Mouse (Mus musculus) stomach, embryonic 14.5 days (tissue): ENCODE results near the gene Nr1h2. TPM values are rescaled to one million over a fixed set of nuclear protein-coding genes. Genes with fewer than 3 reads are reported as not detected.

Source experiments
- ATAC-seq: fragments of 200-750 bp; cut with Nextera tagmentation; 2 replicates; pipeline ENCODE4 v1.8.0; 2017; ENCODE audit warnings: low read depth, moderate TSS enrichment; ENCODE audit not compliant: insufficient number of reproducible peaks, insufficient read depth, low FRiP score
- H3K27ac ChIP-seq: fragments of 300-500 bp; sonication (generic); 2 replicates; pipeline ENCODE4 v1.5.1; 2014; ENCODE audit warnings: mild to moderate bottlenecking, low read length, moderate library complexity, mixed read lengths
- H3K27me3 ChIP-seq: fragments of 300-500 bp; sonication (generic); 2 replicates; pipeline ENCODE4 v1.6.1; 2014; ENCODE audit warnings: low read length, control low read depth, mixed read lengths; ENCODE audit not compliant: control insufficient read depth, insufficient read depth
- H3K36me3 ChIP-seq: fragments of 300-500 bp; sonication (generic); 2 replicates; pipeline ENCODE4 v1.6.1; 2014; ENCODE audit warnings: mild to moderate bottlenecking, control low read depth, low read length, moderate library complexity, mixed read lengths; ENCODE audit not compliant: control insufficient read depth, insufficient read depth
- H3K4me1 ChIP-seq: fragments of 300-500 bp; sonication (generic); 2 replicates; pipeline ENCODE4 v1.6.1; 2014; ENCODE audit warnings: low read length, control low read depth, mixed read lengths; ENCODE audit not compliant: control insufficient read depth, insufficient read depth
- H3K4me2 ChIP-seq: fragments of 300-500 bp; sonication (generic); replicated peaks from 2 replicates; pipeline ENCODE4 v1.6.1; 2014; ENCODE audit warnings: low read depth, low read length, control low read depth
- H3K4me3 ChIP-seq: fragments of 300-500 bp; sonication (generic); 2 replicates; pipeline ENCODE4 v1.5.1; 2014; ENCODE audit warnings: low read depth, low read length, control low read depth
- H3K9ac ChIP-seq: fragments of 300-500 bp; sonication (generic); replicated peaks from 2 replicates; pipeline ENCODE4 v1.6.1; 2014; ENCODE audit warnings: low read depth, mild to moderate bottlenecking, control low read depth, low read length, moderate library complexity, mixed read lengths
- H3K9me3 ChIP-seq: fragments of 300-500 bp; sonication (generic); 2 replicates; pipeline ENCODE4 v1.6.1; 2016; ENCODE audit warnings: low read depth, low read length, control low read depth; ENCODE audit not compliant: control insufficient read depth
- WGBS: fragments of 180-500 bp; shearing (Covaris S2); extraction: QIAGEN DNeasy Blood & Tissue Kit; methylation state at CpG from one replicate; pipeline ENCODE4 v1.1.7; 2014; 5-methylcytosine and 5-hydroxymethylcytosine counted together
- polyA plus RNA-seq: library from polyadenylated mRNA; unstranded; fragments of >200 nt; fragmentation: Nextera tagmentation; extraction: Ambion mirVana; gene quantifications from 2 replicates; pipeline ENCODE4 v1.2.1, GENCODE M21; 2014

Gene Nr1h2
- polyA plus RNA-seq, 1 experiment from 2014 or later: 66.7 TPM

- Histone ChIP-seq H3K27ac (no peak overlapping the region), H3K4me1 (peaks cover 22% of the 10 kb centered on the region), H3K27me3 (peaks cover 46% of the 10 kb centered on the region), H3K9me3 (no peaks in the 10 kb centered on the region), H3K9ac (no peak overlapping the region), H3K36me3 (no peaks in the 10 kb centered on the region), H3K4me3 (peak overlapping the region; percentile 34), H3K4me2 (peak overlapping the region; percentile 99)
- ATAC-seq: peak; percentile 54
- under 1% methylated on average over 20 of the region's 33 CpGs for WGBS
Measured at GRCm38 (mm10) chr7:44589149-44589548, 35.4 kb upstream of the Nr1h2 start.

GRCm38 (mm10) chr7:44588338-44588737 lies 34.6 kb upstream of the Nr1h2 start:
- no peak for ATAC-seq

GRCm38 (mm10) chr7:44587676-44588075 lies 33.9 kb upstream of the Nr1h2 start:
- no peak for ATAC-seq
- H3K9ac ChIP-seq: no peak overlapping the region
- H3K4me3 ChIP-seq: no peak overlapping the region

More at GRCm38 (mm10) chr7:44588338-44588737, 34.6 kb upstream of the Nr1h2 start:
- no peaks in the 10 kb centered on the region for H3K36me3 ChIP-seq
- no peaks in the 10 kb centered on the region for H3K9me3 ChIP-seq
- H3K9ac ChIP-seq: 0 out of 2 replicates have a peak overlapping the region, but pooled peaks have one; percentile 10
- peaks cover 42% of the 10 kb centered on the region for H3K27me3 ChIP-seq
- peak overlapping the region; percentile 99 for H3K4me2 ChIP-seq
- 9% methylated on average over 12 of the region's 12 CpGs for WGBS
- H3K4me1 ChIP-seq: peaks cover 19% of the 10 kb centered on the region; the same call in 1 of the 2 replicates
- H3K27ac ChIP-seq: no peak overlapping the region
- H3K4me3 ChIP-seq: peak overlapping the region; percentile 34; the same call in 1 of the 2 replicates

GRCm38 (mm10) chr7:44586930-44587329 lies 33.2 kb upstream of the Nr1h2 start:
- peaks cover 19% of the 10 kb centered on the region; the same call in 1 of the 2 replicates for H3K4me1 ChIP-seq
- under 1% methylated on average over 18 of the region's 18 CpGs for WGBS
- H3K4me2 ChIP-seq: peak overlapping the region; percentile 43
- no peaks in the 10 kb centered on the region for H3K36me3 ChIP-seq
- no peak overlapping the region for H3K27ac ChIP-seq
- ATAC-seq: no peak
- H3K9me3 ChIP-seq: no peaks in the 10 kb centered on the region
- no peak overlapping the region for H3K9ac ChIP-seq
- peaks cover 29% of the 10 kb centered on the region for H3K27me3 ChIP-seq
- H3K4me3 ChIP-seq: peak overlapping the region; percentile 15

More at GRCm38 (mm10) chr7:44587676-44588075, 33.9 kb upstream of the Nr1h2 start:
- Histone ChIP-seq H3K36me3 (no peaks in the 10 kb centered on the region), H3K4me1 (peaks cover 19% of the 10 kb centered on the region; the same call in 1 of the 2 replicates), H3K27ac (no peak overlapping the region), H3K9me3 (no peaks in the 10 kb centered on the region), H3K4me2 (no peak overlapping the region), H3K27me3 (peaks cover 36% of the 10 kb centered on the region)
- WGBS: 39% methylated on average over 6 of the region's 6 CpGs

- no peaks in the 10 kb centered on the region for H3K9me3 ChIP-seq
Measured at GRCm38 (mm10) chr7:44586518-44586917, 32.8 kb upstream of the Nr1h2 start.

GRCm38 (mm10) chr7:44585606-44586005 lies 31.9 kb upstream of the Nr1h2 start:
- H3K4me3 ChIP-seq: no peak overlapping the region
- peaks cover 10% of the 10 kb centered on the region; the same call in 1 of the 2 replicates for H3K4me1 ChIP-seq
- no peak overlapping the region for H3K27ac ChIP-seq
- H3K4me2 ChIP-seq: no peak overlapping the region
- no peaks in the 10 kb centered on the region for H3K36me3 ChIP-seq
- no peak for ATAC-seq
- no peaks in the 10 kb centered on the region for H3K9me3 ChIP-seq
- peaks cover 20% of the 10 kb centered on the region; the same call in 1 of the 2 replicates for H3K27me3 ChIP-seq
- H3K9ac ChIP-seq: no peak overlapping the region
- 94% methylated on average over 6 of the region's 6 CpGs for WGBS

More at GRCm38 (mm10) chr7:44586518-44586917, 32.8 kb upstream of the Nr1h2 start:
- 12% methylated on average over 19 of the region's 19 CpGs for WGBS
- Histone ChIP-seq H3K27ac (no peak overlapping the region), H3K27me3 (peaks cover 25% of the 10 kb centered on the region), H3K4me1 (peaks cover 16% of the 10 kb centered on the region; the same call in 1 of the 2 replicates), H3K36me3 (no peaks in the 10 kb centered on the region), H3K4me2 (peak overlapping the region; percentile 43), H3K9ac (no peak overlapping the region), H3K4me3 (peak overlapping the region; percentile 15)
- ATAC-seq: no peak

GRCm38 (mm10) chr7:44584921-44585320 lies 31.2 kb upstream of the Nr1h2 start:
- Histone ChIP-seq H3K27me3 (peaks cover 20% of the 10 kb centered on the region; the same call in 1 of the 2 replicates), H3K9me3 (no peaks in the 10 kb centered on the region), H3K4me2 (no peak overlapping the region), H3K4me1 (peaks cover 10% of the 10 kb centered on the region; the same call in 1 of the 2 replicates), H3K4me3 (no peak overlapping the region), H3K9ac (no peak overlapping the region), H3K27ac (no peak overlapping the region), H3K36me3 (no peaks in the 10 kb centered on the region)
- ATAC-seq: no peak
- WGBS: 82% methylated on average over 6 of the region's 6 CpGs

GRCm38 (mm10) chr7:44584265-44584804 lies 30.6 kb upstream of the Nr1h2 start:
- H3K4me1 ChIP-seq: peaks cover 10% of the 10 kb centered on the region; the same call in 1 of the 2 replicates
- WGBS: 77% methylated on average over 4 of the region's 4 CpGs
- H3K4me2 ChIP-seq: no peak overlapping the region
- ATAC-seq: no peak
- H3K27me3 ChIP-seq: peaks cover 20% of the 10 kb centered on the region; the same call in 1 of the 2 replicates
- no peak overlapping the region for H3K9ac ChIP-seq
- no peak overlapping the region for H3K4me3 ChIP-seq
- no peak overlapping the region for H3K27ac ChIP-seq
- no peaks in the 10 kb centered on the region for H3K36me3 ChIP-seq
- no peaks in the 10 kb centered on the region for H3K9me3 ChIP-seq
